ENCODE assay signal across 19 mouse cellular contexts in genomic region chr9:62222029-62222428, GRCm38 (mm10). TPM values are rescaled to one million over a fixed set of nuclear protein-coding genes. Genes with fewer than 3 reads are reported as not detected.
DNase-seq lines count a peak whose midpoint lies in the region; ATAC-seq and TF ChIP-seq lines count a peak whose summit lies in the region.
"Had no signal": no experiment of that assay in that cellular context is flagged by ENCODE, and none has a peak within 500 bp of the region (broad histone marks: within the 10 kb centered on the region; RNA-seq: fewer than 3 reads in every experiment).

No protein-coding gene starts in this region.

- no peak overlapping the region for H3K4me3 ChIP-seq in forebrain, embryonic 16.5 days (replicated peaks; ENCODE audit: low read length)
- H3K4me3 ChIP-seq in forebrain, embryonic 13.5 days, result no peak overlapping the region
- no peak overlapping the region for H3K4me3 ChIP-seq in lung, postnatal 0 days (ENCODE audit: low read depth, low read length)
- no peak overlapping the region for H3K4me3 ChIP-seq in lung, adult 2 months (replicated peaks; ENCODE audit: extremely low read depth, low read depth, low read length)
- H3K4me3 ChIP-seq in intestine, embryonic 15.5 days (replicated peaks), result no peak overlapping the region
- H3K4me3 ChIP-seq: kidney, embryonic 15.5 days; limb, embryonic 12.5 days; midbrain, embryonic 15.5 days had no signal

- peak overlapping the region; percentile 47 for H3K27ac ChIP-seq in forebrain, embryonic 16.5 days (ENCODE audit: low read length)
- H3K27ac ChIP-seq in forebrain, embryonic 13.5 days, result no peak overlapping the region
- H3K27ac ChIP-seq in lung, postnatal 0 days (ENCODE audit: low read length), result no peak overlapping the region
- H3K27ac ChIP-seq in intestine, embryonic 15.5 days, result peak overlapping the region; percentile 82
- H3K27ac ChIP-seq: kidney, embryonic 15.5 days; limb, embryonic 12.5 days; liver, embryonic 14.5 days; midbrain, embryonic 15.5 days had no signal

- H3K9ac ChIP-seq in forebrain, embryonic 16.5 days (replicated peaks; ENCODE audit: low read depth, low read length), result no peak overlapping the region
- H3K9ac ChIP-seq in forebrain, embryonic 13.5 days, result no peak overlapping the region
- H3K9ac ChIP-seq in lung, postnatal 0 days (replicated peaks; ENCODE audit: low read depth), result no peak overlapping the region
- H3K9ac ChIP-seq in intestine, embryonic 15.5 days, result no peak overlapping the region
- H3K9ac ChIP-seq: kidney, embryonic 15.5 days; limb, embryonic 12.5 days; liver, embryonic 14.5 days; midbrain, embryonic 15.5 days had no signal

- no peak for TF ChIP-seq EP300 in lung, postnatal 0 days (IDR thresholded peaks at IDR 0.05)

- no peaks in the 10 kb centered on the region for H3K36me3 ChIP-seq in forebrain, embryonic 16.5 days (ENCODE audit: control insufficient read depth, insufficient read depth)
- H3K36me3 ChIP-seq in forebrain, embryonic 13.5 days (ENCODE audit: poor library complexity, severe bottlenecking), result no peaks in the 10 kb centered on the region
- H3K36me3 ChIP-seq in lung, postnatal 0 days (ENCODE audit: insufficient read depth, low read length), result no peaks in the 10 kb centered on the region
- no peaks in the 10 kb centered on the region for H3K36me3 ChIP-seq in intestine, embryonic 15.5 days
- H3K36me3 ChIP-seq: G1E; kidney, embryonic 15.5 days; limb, embryonic 12.5 days; midbrain, embryonic 15.5 days had no signal

- no peaks in the 10 kb centered on the region for H3K27me3 ChIP-seq in forebrain, embryonic 16.5 days (replicated peaks; ENCODE audit: control insufficient read depth, insufficient read depth, low read length)
- no peaks in the 10 kb centered on the region for H3K27me3 ChIP-seq in forebrain, embryonic 13.5 days
- no peaks in the 10 kb centered on the region for H3K27me3 ChIP-seq in lung, postnatal 0 days (replicated peaks; ENCODE audit: insufficient read depth, low read length)
- no peaks in the 10 kb centered on the region for H3K27me3 ChIP-seq in intestine, embryonic 15.5 days (replicated peaks)
- H3K27me3 ChIP-seq: kidney, embryonic 15.5 days; limb, embryonic 12.5 days; midbrain, embryonic 15.5 days had no signal

- no peak for TF ChIP-seq POLR2A in lung, adult 2 months (IDR thresholded peaks at IDR 0.05; ENCODE audit: borderline replicate concordance, extremely low read depth, low read depth, low read length)

- H3K4me2 ChIP-seq in forebrain, embryonic 16.5 days (ENCODE audit: low read length), result no peak overlapping the region
- no peak overlapping the region for H3K4me2 ChIP-seq in forebrain, embryonic 13.5 days
- H3K4me2 ChIP-seq in lung, postnatal 0 days (replicated peaks; ENCODE audit: low read depth, low read length), result no peak overlapping the region
- peak overlapping the region; percentile 43 for H3K4me2 ChIP-seq in intestine, embryonic 15.5 days (replicated peaks)
- H3K4me2 ChIP-seq: kidney, embryonic 15.5 days; limb, embryonic 12.5 days; midbrain, embryonic 15.5 days had no signal

- H3K9me3 ChIP-seq in forebrain, embryonic 16.5 days (ENCODE audit: control insufficient read depth, low read length), result no peaks in the 10 kb centered on the region
- H3K9me3 ChIP-seq in forebrain, embryonic 13.5 days (replicated peaks), result no peaks in the 10 kb centered on the region
- H3K9me3 ChIP-seq in lung, postnatal 0 days (ENCODE audit: low read length), result no peaks in the 10 kb centered on the region
- H3K9me3 ChIP-seq in intestine, embryonic 15.5 days, result no peaks in the 10 kb centered on the region
- H3K9me3 ChIP-seq: G1E; kidney, embryonic 15.5 days; limb, embryonic 12.5 days; midbrain, embryonic 15.5 days had no signal

- 86% methylated on average over 2 of the region's 2 CpGs for WGBS in forebrain, embryonic 16.5 days
- 91% methylated on average over 2 of the region's 2 CpGs for WGBS in forebrain, embryonic 13.5 days
- 67% methylated on average over 2 of the region's 2 CpGs for WGBS in lung, postnatal 0 days
- WGBS in lung, adult 2 months, result 50% methylated on average over 2 of the region's 2 CpGs
- WGBS in intestine, embryonic 15.5 days, result 65% methylated on average over 2 of the region's 2 CpGs

- H3K4me1 ChIP-seq in forebrain, embryonic 16.5 days (replicated peaks; ENCODE audit: control insufficient read depth, insufficient read depth, low read length), result peaks cover 15% of the 10 kb centered on the region
- no peaks in the 10 kb centered on the region for H3K4me1 ChIP-seq in forebrain, embryonic 13.5 days
- no peaks in the 10 kb centered on the region for H3K4me1 ChIP-seq in lung, postnatal 0 days (ENCODE audit: insufficient read depth, low read depth, low read length)
- no peaks in the 10 kb centered on the region for H3K4me1 ChIP-seq in lung, adult 2 months (ENCODE audit: control insufficient read depth, insufficient read depth, low read length)
- peaks cover 4% of the 10 kb centered on the region; the same call in 1 of the 2 replicates for H3K4me1 ChIP-seq in intestine, embryonic 15.5 days (replicated peaks)
- H3K4me1 ChIP-seq: midbrain, embryonic 15.5 days had no signal

- TF ChIP-seq CTCF in lung, postnatal 0 days (IDR thresholded peaks at IDR 0.05), result no peak
- no peak for TF ChIP-seq CTCF in lung, adult 2 months (IDR thresholded peaks at IDR 0.05; ENCODE audit: insufficient read depth, low read length)

- peak; percentile 57 for DNase-seq in lung, postnatal 0 days (ENCODE audit: low spot score)
- no peak for DNase-seq in lung, adult 2 months
- no peak for DNase-seq in gastrocnemius, postnatal 10 days
- DNase-seq in retina, postnatal 1 day, result no peak
- DNase-seq: B cell, adult 2 months; gastrocnemius, postnatal 25 days; heart, postnatal 10 days; lung, postnatal 10 days had no signal

- no peak for ATAC-seq in forebrain, embryonic 16.5 days
- ATAC-seq in forebrain, embryonic 13.5 days, result no peak
- ATAC-seq in lung, postnatal 0 days, result peak; percentile 84
- ATAC-seq in intestine, embryonic 15.5 days, result peak; percentile 94
- ATAC-seq: midbrain, embryonic 15.5 days had no signal

RNA-seq across cellular contexts. Expression of gene Spesp1, which starts 60.0 kb away (rescaled TPM):
- not detected in 2 replicates for polyA plus RNA-seq in forebrain, embryonic 16.5 days (2015; fragmentation: Nextera tagmentation; extraction: Ambion mirVana)
- not detected in 2 replicates for polyA plus RNA-seq in forebrain, embryonic 13.5 days (2015; fragmentation: Nextera tagmentation; extraction: Ambion mirVana)
- polyA plus RNA-seq in lung, postnatal 0 days (2015; fragmentation: Nextera tagmentation; extraction: Ambion mirVana), result not detected in 2 replicates
- not detected in 2 replicates for polyA plus RNA-seq in lung, adult 2 months (2012; rRNA removed)
- not detected in 2 replicates for polyA plus RNA-seq in intestine, embryonic 15.5 days (2015; fragmentation: Nextera tagmentation; extraction: Ambion mirVana)
- not detected for total RNA-seq in gastrocnemius, postnatal 10 days (2021)
- total RNA-seq: adrenal gland, adult 18-20 months; gastrocnemius, postnatal 25 days; heart, postnatal 10 days; megakaryocyte, adult 5-6 weeks had no signal
- polyA plus RNA-seq: frontal cortex, adult 2 months; G1E; kidney, embryonic 15.5 days; limb, embryonic 12.5 days; liver, embryonic 14.5 days; midbrain, embryonic 15.5 days had no signal

Comparison
In these comparisons a context has a peak if more than half of its experiments do, and no peak if none do; other contexts are left out.
1. H3K27ac ChIP-seq: peak in forebrain, embryonic 16.5 days (single experiment) and intestine, embryonic 15.5 days (single experiment); none in forebrain, embryonic 13.5 days (single experiment) and lung, postnatal 0 days (single experiment).
2. ATAC-seq: peak in lung, postnatal 0 days (single experiment) and intestine, embryonic 15.5 days (single experiment); none in forebrain, embryonic 16.5 days (single experiment) and forebrain, embryonic 13.5 days (single experiment).